Mouse (Mus musculus): ENCODE data around the gene Ube2u.
"Not testable (repeated sequence)": the region's sequence is repeated elsewhere in the genome, so short reads cannot be mapped to it uniquely, and the experiment has no call there.

Ube2u gene

DNA sequence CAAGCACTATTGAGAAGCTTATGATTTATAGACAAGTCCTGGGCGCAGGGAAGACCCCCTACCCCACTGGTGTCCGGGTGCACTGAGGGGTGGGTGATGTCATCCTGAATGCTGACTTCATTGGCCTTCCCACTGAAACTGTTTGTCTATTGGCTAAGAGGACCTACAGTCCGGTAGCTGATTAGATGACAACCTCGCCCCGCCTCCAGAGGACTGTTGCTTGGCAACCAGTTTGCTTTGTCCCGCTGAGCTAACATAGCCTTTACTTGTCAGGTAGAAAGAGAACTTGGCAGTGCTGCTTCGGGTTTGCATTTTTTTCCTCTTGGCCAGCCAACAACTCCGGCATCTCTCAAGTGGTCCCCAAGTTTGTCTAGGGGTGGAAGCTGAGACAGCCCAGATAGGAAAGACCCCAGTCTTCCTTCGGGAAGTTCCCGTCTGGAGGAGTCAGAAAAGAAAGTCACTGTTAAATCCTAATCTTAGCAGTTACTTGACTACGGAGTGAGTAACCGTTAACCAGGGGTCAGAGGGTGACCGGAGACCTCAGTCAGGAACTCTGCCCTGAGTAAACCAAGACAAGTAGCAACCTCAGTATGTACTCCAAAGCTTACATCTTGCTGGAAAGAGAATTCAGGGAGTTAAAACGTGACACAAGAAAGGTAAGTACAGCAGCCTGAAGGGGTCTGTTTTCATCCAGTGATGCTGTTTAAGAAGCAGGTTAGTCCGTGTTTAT, at the start of gene Ube2u:
Gene Ube2u (plus strand): TSS at position 258 of the 730 bp plus-strand sequence.
- no peak for DNase-seq

DNA sequence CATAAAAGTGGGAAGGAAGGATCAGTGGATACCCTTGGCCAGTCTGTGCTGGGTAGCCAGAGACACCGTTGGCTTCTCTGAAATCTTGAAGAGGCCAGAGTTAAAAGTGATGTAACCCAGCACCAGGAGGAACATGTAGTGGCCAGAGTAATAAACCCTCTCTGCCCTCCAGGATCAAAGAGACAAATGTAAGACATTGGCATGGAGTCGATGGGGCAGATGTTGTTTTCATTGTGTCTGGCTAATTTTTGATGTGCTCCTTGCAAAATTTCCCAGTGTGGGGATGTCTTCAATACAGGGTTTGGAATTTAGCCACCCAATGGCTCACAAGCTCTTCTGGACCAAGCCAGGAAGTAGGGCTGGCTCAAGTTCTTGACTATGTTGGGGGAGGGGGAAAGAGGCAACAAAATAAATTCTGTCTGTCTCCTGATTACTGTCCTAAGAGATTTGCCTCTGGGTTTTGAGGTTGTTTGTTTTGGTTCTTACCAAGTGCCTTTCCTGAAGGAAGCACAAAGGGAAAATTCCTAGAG, 49.2 kb upstream of the Ube2u start:
- DNase-seq = no peak

DNA sequence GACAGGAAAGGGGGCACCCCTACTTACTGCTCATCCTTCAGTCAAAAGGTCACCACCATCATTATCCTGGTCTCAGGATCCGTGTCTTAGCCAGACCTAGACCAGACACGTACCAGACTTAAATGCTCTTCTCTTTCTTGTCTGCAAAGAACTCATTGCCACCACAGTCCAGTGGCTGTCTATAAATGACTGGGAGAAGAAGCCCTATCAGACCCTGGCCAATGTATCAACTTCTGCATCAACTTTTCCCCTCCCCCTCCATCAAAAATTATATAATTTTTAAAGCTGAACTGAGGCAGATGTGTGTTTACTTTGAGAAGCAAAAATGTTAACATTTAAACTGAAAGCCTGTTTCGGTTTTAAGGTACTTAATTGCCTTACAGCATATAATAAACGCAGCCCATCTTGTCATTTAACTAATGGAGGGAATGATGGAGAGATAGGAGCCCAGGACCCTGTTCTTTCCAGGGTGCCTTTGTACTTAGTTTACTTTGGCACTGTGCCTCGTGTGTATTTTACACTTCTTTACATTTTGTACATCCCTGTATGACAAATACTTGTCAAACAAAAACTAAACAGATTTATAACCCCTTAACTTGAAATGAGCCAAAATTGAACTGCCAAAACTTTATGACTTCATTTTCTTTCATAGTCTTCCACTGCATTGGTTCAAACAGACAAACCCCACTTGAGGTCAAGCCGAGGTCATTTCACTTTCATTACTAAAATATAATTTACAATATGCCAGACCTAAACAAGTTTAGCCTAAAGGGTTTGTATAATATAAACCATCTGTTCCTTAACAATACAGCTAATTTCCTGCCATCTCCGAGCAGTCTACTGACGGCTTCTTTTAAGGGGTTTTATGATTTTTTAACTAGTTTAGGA, 43.1 kb upstream of the Ube2u start:
- DNase-seq = no peak

DNA sequence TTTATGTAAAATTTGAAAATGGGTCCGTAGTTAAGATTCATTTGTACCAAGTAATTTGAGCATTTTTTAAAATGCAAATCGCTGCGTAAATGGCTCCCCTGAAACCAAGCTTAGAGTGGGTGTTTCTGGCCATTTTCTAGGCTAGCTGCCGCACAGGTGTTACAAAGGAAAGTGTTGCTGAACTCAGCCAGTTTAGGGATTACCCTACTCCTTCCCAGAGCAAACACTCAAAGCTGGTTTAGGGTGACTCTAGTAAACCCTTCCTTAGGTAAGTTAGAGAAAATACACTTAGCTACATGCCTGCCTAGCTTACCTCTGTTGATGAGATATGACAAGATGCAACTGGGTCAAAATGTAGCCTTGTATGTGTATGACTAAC, 42.5 kb upstream of the Ube2u start:
- no peak for DNase-seq

DNA sequence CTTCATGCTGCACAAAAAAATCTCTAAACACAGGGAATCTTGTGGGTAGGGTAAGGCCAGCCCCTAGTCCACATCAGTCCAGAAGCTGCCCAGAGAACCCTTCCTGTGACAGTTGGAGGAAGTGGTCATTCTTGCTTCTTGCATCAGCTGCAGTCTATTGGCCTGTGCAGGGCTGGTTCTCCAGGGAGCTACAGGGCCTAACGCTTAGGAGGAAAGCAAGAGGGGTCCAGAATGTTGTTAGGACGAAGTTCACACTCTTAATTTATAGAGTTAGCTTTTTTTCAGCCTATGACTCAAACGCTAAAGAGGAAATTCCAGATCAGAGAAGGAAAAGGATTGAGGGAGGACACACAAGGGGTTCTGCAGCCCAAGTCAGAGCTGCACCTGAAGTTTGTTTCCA, 31.8 kb upstream of the Ube2u start:
- DNase-seq = no peak

DNA sequence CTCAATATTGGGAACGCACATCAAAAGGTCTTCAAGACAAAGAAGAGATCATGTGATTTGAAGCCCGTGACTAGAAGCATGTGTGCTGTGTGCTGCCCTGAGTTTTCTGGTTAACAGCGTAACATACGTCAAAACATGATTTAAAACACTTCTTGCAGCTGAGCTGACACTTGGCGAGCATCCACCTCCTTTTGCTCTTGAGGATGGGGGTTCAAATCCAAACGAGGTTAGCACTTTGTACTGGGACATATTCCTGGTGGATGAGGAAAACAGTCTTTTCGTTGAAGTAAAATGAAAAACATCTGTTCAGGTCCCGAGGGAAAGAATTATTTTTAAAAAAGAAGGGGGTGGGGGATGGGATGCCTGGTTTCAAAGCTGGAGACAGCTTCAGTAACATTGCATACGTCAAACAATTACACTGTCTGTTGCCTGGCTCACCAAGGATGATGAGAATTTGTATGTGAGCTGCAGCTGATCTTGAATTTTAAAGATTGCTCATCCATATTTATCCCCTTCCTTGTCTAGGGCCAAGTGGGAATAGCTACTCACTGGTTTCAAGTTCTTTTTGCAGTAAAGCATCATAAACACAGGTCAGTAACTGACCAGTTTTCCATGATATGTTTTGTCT, 16.0 kb upstream of the Ube2u start:
- no peak for DNase-seq

DNA sequence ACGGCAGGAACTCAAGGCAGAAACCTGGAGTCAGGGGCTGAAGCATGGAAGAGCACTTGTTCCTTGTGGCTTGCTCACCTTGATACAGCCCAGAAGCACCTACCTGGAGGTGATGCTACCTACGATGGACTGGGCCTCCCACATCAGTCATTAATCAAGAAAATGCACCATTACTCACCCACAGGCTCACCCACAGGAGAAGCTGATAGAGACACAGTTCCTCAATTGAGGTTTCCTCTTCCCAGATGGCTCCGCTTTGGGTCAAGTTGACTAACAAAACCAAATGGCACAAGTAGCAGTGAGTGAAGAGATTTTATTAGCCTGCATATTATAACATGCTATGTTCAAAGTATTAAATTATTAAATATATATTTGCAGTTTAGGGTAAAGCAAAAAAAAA, 9.8 kb downstream of the Ube2u start:
- DNase-seq = no peak

DNA sequence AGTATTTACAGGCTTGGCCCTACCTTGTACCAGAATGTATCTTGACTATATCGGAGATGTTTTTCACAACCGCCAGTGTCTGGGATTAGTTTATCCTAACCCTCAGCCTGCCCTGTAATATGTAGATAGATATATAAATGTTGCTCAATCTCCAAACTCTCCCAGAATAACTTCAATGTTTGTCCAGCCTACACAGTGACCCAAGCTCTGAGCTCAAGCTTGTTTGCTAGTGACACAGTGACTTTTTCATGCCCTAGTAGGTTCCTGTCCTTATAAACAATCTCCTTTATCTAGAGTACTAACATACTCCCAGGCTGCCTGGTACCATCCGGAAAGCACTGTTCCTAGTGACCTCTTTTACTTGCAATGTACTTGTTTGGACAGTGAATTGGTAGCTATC, 16.5 kb downstream of the Ube2u start:
- no peak for DNase-seq

DNA sequence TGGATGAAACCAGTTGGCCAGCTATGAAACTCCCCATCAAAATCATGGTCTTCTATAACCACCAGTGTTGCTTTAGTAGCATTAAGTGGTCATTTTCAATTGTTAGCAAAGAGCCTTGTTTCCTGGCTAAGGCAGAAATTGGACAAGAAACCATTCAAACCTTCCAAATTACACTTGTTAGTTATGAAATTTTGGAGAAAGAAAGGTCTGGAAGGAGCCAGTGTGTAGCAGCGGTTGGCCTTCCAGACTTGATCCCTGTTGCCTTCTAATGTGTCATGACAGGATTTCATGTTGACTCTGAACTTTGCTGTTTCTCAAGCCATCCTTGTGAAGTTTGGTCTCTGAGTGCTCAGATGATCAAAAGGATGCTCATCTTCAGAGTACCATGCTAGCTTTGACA, 17.9 kb downstream of the Ube2u start:
- DNase-seq = no peak

DNA sequence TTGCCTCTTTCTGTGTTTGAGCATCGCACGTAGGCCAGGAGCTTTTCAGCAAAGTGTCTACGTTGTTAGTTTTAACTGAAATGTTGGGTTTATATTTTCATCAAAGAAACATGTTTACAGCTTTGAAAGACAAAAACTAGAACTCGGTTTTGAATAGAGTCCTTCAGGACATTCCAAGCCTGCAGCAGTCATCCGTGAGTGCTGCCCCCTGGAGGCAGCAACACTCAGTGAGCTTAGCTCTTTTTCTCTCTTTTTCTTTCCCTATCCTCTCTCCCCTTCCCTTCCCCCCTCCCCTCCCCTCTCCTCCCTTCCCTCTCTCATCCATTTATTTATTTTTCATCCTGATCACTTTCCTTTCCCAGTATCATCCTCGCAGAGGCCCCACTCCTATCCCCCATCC, 19.5 kb downstream of the Ube2u start:
- no peak for DNase-seq

DNA sequence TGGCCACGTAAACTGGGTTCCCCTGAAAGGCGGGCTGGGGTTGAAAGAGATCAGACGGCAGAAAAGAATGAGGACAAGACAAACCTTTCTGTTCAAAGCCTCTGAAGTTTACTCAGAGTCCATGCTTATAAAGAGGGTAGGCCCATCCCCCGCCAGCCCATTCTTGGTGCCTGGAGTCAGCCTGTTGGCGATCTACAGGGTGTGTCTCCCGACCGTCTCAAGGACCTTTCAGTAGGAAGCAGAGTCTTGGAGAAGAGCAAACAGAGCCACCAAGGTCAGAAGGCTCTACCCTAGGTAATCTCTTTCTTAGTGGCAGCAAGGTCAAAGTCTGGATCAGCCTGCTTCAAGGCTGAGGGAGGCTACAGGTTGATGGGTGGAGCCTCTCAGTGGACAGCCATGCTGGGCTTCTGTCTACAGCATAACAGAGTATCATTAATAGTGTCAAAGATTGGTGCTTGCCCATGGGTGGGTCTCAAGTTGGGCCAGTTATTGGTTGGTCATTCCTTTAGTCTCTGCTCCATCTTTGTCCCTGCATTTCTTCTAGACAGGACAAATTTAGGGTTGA, 20.5 kb downstream of the Ube2u start:
- DNase-seq = not testable (repeated sequence)

DNA sequence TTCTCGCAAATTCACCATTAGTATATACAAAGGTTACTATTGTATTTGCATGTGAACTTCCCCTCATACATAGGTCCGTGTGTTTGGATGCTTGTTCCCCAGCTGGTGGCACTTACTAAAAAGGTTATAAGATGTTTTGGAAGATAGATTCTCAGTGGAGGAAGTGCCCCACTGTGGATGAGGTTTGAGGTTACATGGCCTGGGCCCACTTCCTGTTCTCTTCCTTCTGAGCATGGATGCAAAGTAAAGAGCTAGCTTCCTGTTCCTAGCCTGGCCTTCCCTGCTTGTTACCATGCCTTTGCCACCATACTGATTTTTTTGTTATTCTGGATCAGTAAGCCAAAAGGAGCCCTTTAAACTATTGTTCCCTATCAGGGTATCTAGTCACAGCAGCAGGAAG, 24.7 kb downstream of the Ube2u start:
- no peak for DNase-seq

DNA sequence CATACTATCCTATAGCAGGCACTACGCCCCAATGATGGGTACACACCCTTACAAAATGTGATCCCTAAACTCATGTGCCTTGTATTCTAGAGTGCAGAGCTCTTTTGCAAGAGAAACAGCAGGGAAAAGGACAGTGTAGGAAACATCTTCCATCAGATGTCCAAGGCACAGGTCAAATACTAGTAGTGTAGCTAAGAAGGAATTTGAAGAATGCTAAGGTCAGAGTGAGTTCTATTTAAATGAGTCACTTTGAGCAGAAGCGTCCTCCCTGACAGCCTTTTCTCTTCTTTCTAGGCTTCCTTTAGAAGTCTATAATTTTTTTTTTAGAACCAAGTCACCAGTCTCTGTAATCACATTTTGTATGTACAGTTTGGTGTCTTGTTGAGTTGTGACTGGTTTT, 39.0 kb downstream of the Ube2u start:
- DNase-seq = no peak

DNA sequence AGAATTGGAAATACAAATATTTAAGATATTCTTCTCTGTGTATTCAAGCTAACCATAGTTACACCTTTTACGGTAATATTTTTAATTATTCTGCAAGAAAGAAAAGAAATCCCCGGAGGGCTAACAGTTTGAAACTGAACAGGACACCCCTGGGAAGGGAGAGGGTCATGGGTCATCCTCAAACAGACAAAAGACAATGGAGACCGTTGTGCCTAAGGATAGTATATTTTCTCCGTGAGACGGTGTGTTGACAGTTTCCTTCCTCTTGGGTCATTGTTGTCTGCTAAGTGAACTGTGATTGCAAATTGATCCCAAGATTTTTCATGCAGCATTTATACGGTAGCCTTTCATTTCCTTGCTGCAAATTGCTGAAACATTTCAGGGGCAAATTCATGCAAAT, 43.9 kb downstream of the Ube2u start:
- DNase-seq = no peak

DNA sequence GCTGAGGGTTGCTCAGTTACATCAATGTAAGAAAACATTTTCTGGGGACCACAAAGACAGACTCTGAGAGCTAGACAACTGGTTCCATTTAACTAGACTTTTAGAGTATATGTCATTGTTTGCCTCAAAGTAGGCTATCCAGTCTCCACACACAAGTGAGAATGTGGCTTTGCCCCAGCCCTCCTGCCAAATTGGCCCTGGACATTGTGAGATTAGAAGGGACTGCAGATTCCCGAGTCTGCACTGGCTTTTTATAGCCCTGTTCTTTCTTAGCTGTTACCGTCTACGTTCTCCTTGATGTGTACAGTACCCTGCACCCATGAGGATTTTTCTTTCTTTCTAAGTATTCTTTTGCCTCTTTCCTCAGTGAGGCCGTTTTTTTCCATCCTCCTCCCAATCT, 46.1 kb downstream of the Ube2u start:
- no peak for DNase-seq

DNA sequence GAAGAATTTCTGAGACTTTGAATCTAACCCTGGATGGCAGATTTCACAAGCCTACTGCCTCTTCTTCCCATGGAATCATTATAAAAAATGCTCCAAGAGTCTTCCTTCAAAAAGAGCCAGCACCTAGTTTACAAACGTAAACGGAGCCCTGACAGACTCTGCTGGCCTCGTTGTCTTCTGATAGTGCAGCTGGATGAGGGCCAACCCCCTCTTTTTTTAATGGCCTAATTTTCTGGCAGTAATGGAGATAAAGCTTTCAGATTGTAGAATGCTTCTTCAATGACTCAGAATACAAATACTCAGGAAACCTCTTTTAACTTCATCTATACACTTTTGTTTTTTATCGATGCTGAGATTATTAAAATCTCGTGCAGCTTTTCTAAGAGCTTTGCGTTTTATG, 47.6 kb downstream of the Ube2u start:
- DNase-seq = no peak

DNA sequence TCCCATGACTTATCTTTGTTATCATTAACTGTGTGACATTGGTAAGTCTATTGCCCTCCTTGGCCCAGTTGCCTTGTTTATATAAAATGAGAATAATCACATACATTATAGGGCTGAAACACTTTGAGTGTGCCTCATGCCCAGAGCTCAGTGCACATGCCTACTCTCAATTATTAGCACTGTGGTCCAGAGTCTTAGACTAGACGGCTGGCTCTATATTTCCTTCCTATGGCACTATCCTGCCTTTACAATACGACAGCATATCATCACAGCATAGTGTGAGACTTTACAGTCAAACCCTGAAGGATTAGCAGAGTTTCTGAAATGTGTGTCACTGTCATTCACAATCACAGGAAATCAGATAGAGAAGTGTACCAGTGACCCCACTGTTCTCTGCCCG, 48.4 kb downstream of the Ube2u start:
- no peak for DNase-seq

DNA sequence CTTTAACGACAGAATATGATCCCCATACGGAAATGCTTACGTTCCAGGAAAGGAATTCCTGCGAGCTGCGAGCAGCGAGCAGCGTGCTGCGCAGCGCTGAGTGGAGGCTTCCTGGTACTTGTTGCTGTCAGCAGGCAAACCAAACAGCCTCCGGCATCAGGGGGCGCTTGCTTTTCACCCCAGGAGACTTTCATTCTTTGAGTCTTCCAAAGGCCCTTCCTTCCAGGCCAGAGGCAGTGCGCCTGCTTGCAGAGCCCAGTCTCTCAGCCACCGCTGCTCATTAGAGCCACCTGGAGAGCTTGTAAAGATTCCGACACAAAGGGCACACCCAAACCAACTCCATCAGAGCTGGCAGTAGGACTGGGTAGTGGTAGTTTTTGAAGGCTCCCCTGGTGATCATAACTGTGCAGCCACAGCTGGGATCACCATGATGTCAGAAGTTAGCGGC, 48.9 kb downstream of the Ube2u start:
- no peak for DNase-seq

DNA sequence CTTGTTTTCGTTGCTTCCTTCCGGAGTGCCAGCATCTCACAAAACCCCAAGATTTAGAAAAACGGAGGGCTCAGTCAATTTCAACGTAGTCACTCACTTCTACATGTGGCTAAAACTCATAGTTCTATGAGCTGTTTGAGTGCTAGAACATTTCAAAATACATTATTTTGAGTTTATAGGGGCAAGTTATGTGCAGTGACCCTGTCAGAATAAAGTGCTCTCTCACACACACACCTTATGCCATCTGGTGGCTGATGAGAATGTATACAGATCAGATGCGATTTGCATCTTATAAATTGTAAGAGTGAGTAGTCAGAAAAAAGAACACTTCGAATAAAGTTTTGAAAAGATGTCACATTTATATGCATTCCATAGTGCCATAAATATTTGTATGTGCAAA, 55.0 kb downstream of the Ube2u start:
- DNase-seq = no peak

DNA sequence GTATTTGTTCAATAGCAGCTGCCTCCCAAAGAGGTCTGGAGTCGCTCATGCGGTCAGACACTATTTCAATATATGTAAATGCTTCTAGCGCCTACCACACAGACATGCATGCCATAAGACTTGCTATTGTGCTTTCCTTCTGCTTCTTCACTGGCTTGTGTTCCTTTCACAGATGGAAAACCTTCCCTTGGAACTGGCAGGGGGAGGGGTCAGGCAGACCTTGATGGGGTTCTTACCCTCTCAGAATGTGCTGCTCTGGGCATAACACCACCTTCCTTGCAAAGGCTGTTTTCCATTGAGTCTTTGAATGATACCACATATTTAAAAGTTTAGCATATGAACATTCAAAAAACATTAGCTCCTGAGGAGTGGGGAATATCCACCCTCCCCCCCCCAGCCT, 56.3 kb downstream of the Ube2u start:
- DNase-seq = no peak

DNA sequence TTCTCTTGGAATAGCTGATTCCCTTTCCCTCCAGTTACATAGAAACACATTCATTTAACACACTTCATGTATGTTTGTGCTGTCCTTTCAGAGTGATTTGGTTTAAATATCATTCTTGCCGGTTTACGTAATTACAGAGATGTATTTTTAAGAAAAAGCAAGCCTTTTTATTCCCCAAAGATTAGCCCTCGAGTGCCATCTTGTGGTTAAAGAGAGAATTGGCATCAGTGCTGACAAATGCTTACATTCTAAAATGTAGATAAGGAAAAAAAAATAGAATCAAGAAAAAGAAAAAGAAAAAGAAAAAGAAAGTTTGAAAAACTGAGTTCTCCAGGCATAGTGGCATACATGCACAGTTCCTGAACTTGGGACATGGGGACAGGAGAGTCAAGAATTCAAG, 59.2 kb downstream of the Ube2u start:
- no peak for DNase-seq

DNA sequence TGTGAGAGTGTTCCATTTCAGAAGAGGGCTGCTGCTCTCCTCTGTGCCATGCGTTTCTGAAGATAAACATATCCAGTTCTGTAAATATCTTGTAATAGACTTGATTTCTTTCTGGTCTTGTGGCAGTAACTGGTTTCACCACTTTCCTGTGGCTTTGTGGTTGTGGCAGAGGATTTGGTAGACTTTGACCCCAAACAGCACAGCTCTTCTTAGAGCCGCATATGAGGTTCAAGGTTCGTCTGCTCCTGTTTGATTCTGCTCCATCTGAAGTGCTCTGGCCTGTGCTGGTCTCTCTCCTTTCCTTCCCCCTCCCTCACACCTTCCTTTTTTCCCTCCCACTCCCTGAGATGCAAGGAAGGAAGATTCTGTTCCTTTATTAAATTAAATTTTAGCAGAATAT, 60.8 kb downstream of the Ube2u start:
- no peak for DNase-seq

DNA sequence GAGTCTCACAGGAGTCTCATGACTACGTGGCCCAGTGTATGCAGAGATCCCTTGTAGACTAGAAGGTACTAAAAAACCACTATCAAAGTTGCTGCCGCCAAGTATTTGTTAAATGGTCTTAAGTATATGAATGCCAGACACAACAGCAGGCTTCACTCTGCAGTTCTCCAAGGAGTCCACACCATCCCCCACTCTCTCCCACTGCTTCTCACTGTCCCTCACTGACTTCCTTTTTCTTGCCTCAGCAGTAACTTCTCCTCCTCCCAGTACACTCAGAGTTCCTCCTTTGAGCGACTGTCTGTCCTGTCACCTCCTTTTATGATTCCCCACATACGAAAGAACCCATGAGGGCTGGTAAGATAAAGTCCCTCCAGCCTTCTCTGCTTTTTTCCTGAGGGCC, 69.3 kb downstream of the Ube2u start:
- no peak for DNase-seq

Data from cerebellum, adult 11-12 months (tissue).